Mouse (Mus musculus) bone marrow macrophage, adult 2 months (primary cell): ENCODE data around the gene Pdzd2.

Experiments
- CTCF ChIP-seq: IDR thresholded peaks from 2 replicates; pipeline ENCODE4 v1.5.1; 2012; ENCODE audit warnings: low read depth, mild to moderate bottlenecking, low read length, moderate library complexity
- POLR2A ChIP-seq: IDR thresholded peaks from 2 replicates; pipeline ENCODE4 v1.6.1; 2012; ENCODE audit warnings: mild to moderate bottlenecking, low read depth, low read length, borderline replicate concordance

- TF ChIP-seq POLR2A (no peak), CTCF (no peak)
These were observed 188.8 kb downstream of the Pdzd2 start for GRCm38 (mm10) chr15:12550919-12551318.
